Mouse (Mus musculus): ENCODE measurements around the gene Rnf39.

Gene Rnf39

GRCm38 (mm10) chr17:36982253-36983155 lies 39.8 kb downstream of the Rnf39 start:
- DNase-seq (ENCODE audit: low read depth, low spot score): no peak

GRCm38 (mm10) chr17:36988475-36988874 lies 45.8 kb downstream of the Rnf39 start:
- DNase-seq (ENCODE audit: low read depth, low spot score): no peak

- DNase-seq (ENCODE audit: low read depth, low spot score): no peak
Measured at GRCm38 (mm10) chr17:36989437-36989836, 46.7 kb downstream of the Rnf39 start, which contains the start of gene H2-M5. H2-M5 (minus strand) TSS chr17:36989537.

- peak; percentile 29 for DNase-seq (ENCODE audit: low read depth, low spot score)
Measured at GRCm38 (mm10) chr17:36990630-36991029, 47.9 kb downstream of the Rnf39 start.

- DNase-seq (ENCODE audit: low read depth, low spot score): peak; percentile 54
Measured at GRCm38 (mm10) chr17:36992336-36993104, 49.8 kb downstream of the Rnf39 start.

- peak; percentile 90 for DNase-seq (ENCODE audit: low read depth, low spot score)
Measured at GRCm38 (mm10) chr17:36993770-36994325, 51.1 kb downstream of the Rnf39 start.

- peak; percentile 86 for DNase-seq (ENCODE audit: low read depth, low spot score)
Measured at GRCm38 (mm10) chr17:36994528-36994927, 51.8 kb downstream of the Rnf39 start.

GRCm38 (mm10) chr17:36995448-36995847 lies 52.7 kb downstream of the Rnf39 start:
- peak; percentile 50 for DNase-seq (ENCODE audit: low read depth, low spot score)

- DNase-seq (ENCODE audit: low read depth, low spot score): peak; percentile 74
Measured at GRCm38 (mm10) chr17:36997033-36997735, 54.5 kb downstream of the Rnf39 start.
